Comparison of ENCODE assay signal across 9 mouse cellular contexts in the genomic region with DNA sequence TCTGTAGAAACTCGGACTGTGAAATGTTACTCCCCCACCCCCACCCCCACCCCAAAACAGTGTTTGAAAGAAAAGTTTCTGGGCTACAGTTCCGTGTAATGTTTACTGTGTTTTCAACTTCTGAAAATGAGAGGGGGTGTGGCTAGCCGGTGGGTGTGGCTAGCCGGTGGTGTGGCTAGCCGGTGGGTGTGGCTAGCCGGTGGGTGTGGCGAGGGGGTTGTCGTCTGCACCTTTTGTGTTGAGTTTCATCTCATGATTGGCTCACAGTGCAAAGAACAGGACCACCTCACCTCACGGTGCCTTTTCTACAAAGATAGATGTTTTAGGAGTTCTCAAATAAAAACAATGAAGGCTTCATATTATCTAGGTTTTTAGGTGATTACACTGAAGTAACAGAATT. TPM values are rescaled to one million over a fixed set of nuclear protein-coding genes. Genes with fewer than 3 reads are reported as not detected.
DNase-seq lines count a peak whose midpoint lies in the region; ATAC-seq lines count a peak whose summit lies in the region.
"Had no signal": no experiment of that assay in that cellular context is flagged by ENCODE, and none has a peak within 500 bp of the region (broad histone marks: within the 10 kb centered on the region; RNA-seq: fewer than 3 reads in every experiment).

No protein-coding gene starts in this region.

- no peaks in the 10 kb centered on the region for H3K4me1 ChIP-seq in heart, embryonic 12.5 days (replicated peaks)
- no peaks in the 10 kb centered on the region for H3K4me1 ChIP-seq in hindbrain, embryonic 16.5 days (ENCODE audit: control insufficient read depth, insufficient read depth, low read depth, low read length)
- H3K4me1 ChIP-seq in midbrain, embryonic 16.5 days (ENCODE audit: control insufficient read depth, insufficient read depth, low read length), result no peaks in the 10 kb centered on the region

- H3K9me3 ChIP-seq in heart, embryonic 12.5 days (replicated peaks), result no peaks in the 10 kb centered on the region
- H3K9me3 ChIP-seq in hindbrain, embryonic 16.5 days (ENCODE audit: control insufficient read depth, low read length), result no peaks in the 10 kb centered on the region
- H3K9me3 ChIP-seq in midbrain, embryonic 16.5 days (replicated peaks; ENCODE audit: control insufficient read depth, low read length, poor library complexity, severe bottlenecking), result no peaks in the 10 kb centered on the region

- no peak overlapping the region for H3K27ac ChIP-seq in heart, embryonic 12.5 days (ENCODE audit: poor library complexity, severe bottlenecking)
- no peak overlapping the region for H3K27ac ChIP-seq in hindbrain, embryonic 16.5 days (ENCODE audit: low read depth, low read length)
- no peak overlapping the region for H3K27ac ChIP-seq in midbrain, embryonic 16.5 days (ENCODE audit: low read length)

- no peak overlapping the region for H3K4me3 ChIP-seq in heart, embryonic 12.5 days
- H3K4me3 ChIP-seq in hindbrain, embryonic 16.5 days (ENCODE audit: low read length), result no peak overlapping the region
- H3K4me3 ChIP-seq in midbrain, embryonic 16.5 days (ENCODE audit: low read depth, low read length), result no peak overlapping the region

- ATAC-seq in heart, embryonic 12.5 days (ENCODE audit: insufficient number of reproducible peaks, low FRiP score), result 0 out of 2 replicates have a peak, but pooled peaks have one; percentile 53
- peak; percentile 69 for ATAC-seq in common myeloid progenitor, adult 5-6 weeks (replicated peaks; ENCODE audit: low read depth, poor library complexity, severe bottlenecking)
- ATAC-seq in hindbrain, embryonic 16.5 days, result no peak
- ATAC-seq in midbrain, embryonic 16.5 days, result no peak

- no peaks in the 10 kb centered on the region for H3K36me3 ChIP-seq in heart, embryonic 12.5 days
- no peaks in the 10 kb centered on the region for H3K36me3 ChIP-seq in hindbrain, embryonic 16.5 days (ENCODE audit: control insufficient read depth, insufficient read depth, low read length)
- H3K36me3 ChIP-seq in midbrain, embryonic 16.5 days (ENCODE audit: control insufficient read depth, insufficient read depth, low read length), result no peaks in the 10 kb centered on the region

- 38% methylated on average over 9 of the region's 9 CpGs for WGBS in heart, embryonic 12.5 days
- WGBS in hindbrain, embryonic 16.5 days, result 42% methylated on average over 9 of the region's 9 CpGs
- WGBS in midbrain, embryonic 16.5 days, result 45% methylated on average over 9 of the region's 9 CpGs

- no peak overlapping the region for H3K4me2 ChIP-seq in heart, embryonic 12.5 days
- H3K4me2 ChIP-seq in hindbrain, embryonic 16.5 days (ENCODE audit: low read length), result no peak overlapping the region
- no peak overlapping the region for H3K4me2 ChIP-seq in midbrain, embryonic 16.5 days (ENCODE audit: low read length)

- H3K9ac ChIP-seq in heart, embryonic 12.5 days, result no peak overlapping the region
- H3K9ac ChIP-seq in hindbrain, embryonic 16.5 days (ENCODE audit: low read depth, low read length), result no peak overlapping the region
- H3K9ac ChIP-seq in midbrain, embryonic 16.5 days (ENCODE audit: low read depth, low read length), result no peak overlapping the region

- H3K27me3 ChIP-seq in heart, embryonic 12.5 days (replicated peaks), result no peaks in the 10 kb centered on the region
- no peaks in the 10 kb centered on the region for H3K27me3 ChIP-seq in hindbrain, embryonic 16.5 days (replicated peaks; ENCODE audit: control insufficient read depth, insufficient read depth, low read length)
- no peaks in the 10 kb centered on the region for H3K27me3 ChIP-seq in midbrain, embryonic 16.5 days (ENCODE audit: control insufficient read depth, insufficient read depth, low read depth, low read length)

- intact Hi-C loops in heart, postnatal 25 days (cut with DNase I), result no loop called here

- DNase-seq in heart, postnatal 25 days (ENCODE audit: low spot score), result no peak
- peak; percentile 75 to 84 for DNase-seq in kidney, postnatal 25 days
- peak; percentile 22 for DNase-seq in retina, embryonic 14.5 days (ENCODE audit: low spot score)
- DNase-seq in right cerebral cortex, adult 2 months (ENCODE audit: low spot score in 2 of 2), result no peak

RNA-seq across cellular contexts. Expression of a gene that starts 24.0 kb away (rescaled TPM):
- polyA plus RNA-seq in heart, embryonic 12.5 days (2016; fragmentation: Nextera tagmentation; extraction: Ambion mirVana), result 0.84 and 0.91 TPM in 2 replicates
- under 1 TPM; 0.81 to 0.89 TPM for total RNA-seq in heart, postnatal 25 days (2021)
- total RNA-seq in common myeloid progenitor, adult 5-6 weeks (2017), result 0.05 and 0.69 TPM in 2 replicates
- 5.1 and 6.2 TPM in 2 replicates for polyA plus RNA-seq in hindbrain, embryonic 16.5 days (2015; fragmentation: Nextera tagmentation; extraction: Ambion mirVana)
- 6.4 TPM in 2 replicates for polyA plus RNA-seq in midbrain, embryonic 16.5 days (2015; fragmentation: Nextera tagmentation; extraction: Ambion mirVana)
- total RNA-seq: hematopoietic stem cell, adult 5-6 weeks had no signal

RNA-seq across cellular contexts. Expression of a gene that starts 30.5 kb away (rescaled TPM):
- 3.0 and 3.4 TPM in 2 replicates for polyA plus RNA-seq in heart, embryonic 12.5 days (2016; fragmentation: Nextera tagmentation; extraction: Ambion mirVana)
- 10 to 100 TPM; 12.1 to 13.8 TPM for total RNA-seq in heart, postnatal 25 days (2021)
- 3.3 and 5.2 TPM in 2 replicates for total RNA-seq in common myeloid progenitor, adult 5-6 weeks (2017)
- polyA plus RNA-seq in hindbrain, embryonic 16.5 days (2015; fragmentation: Nextera tagmentation; extraction: Ambion mirVana), result 2.0 and 2.5 TPM in 2 replicates
- polyA plus RNA-seq in midbrain, embryonic 16.5 days (2015; fragmentation: Nextera tagmentation; extraction: Ambion mirVana), result 1.8 and 1.9 TPM in 2 replicates

Comparison
In these comparisons a context has a peak if more than half of its experiments do, and no peak if none do; other contexts are left out.
1. ATAC-seq: peak in heart, embryonic 12.5 days (single experiment) and common myeloid progenitor, adult 5-6 weeks (single experiment); none in hindbrain, embryonic 16.5 days (single experiment) and midbrain, embryonic 16.5 days (single experiment).
2. DNase-seq: peak in kidney, postnatal 25 days (2 of 2) and retina, embryonic 14.5 days (single experiment); none in heart, postnatal 25 days (single experiment) and right cerebral cortex, adult 2 months (0 of 2).